22 mouse cellular contexts compared by ENCODE assay signal in the genomic region with DNA sequence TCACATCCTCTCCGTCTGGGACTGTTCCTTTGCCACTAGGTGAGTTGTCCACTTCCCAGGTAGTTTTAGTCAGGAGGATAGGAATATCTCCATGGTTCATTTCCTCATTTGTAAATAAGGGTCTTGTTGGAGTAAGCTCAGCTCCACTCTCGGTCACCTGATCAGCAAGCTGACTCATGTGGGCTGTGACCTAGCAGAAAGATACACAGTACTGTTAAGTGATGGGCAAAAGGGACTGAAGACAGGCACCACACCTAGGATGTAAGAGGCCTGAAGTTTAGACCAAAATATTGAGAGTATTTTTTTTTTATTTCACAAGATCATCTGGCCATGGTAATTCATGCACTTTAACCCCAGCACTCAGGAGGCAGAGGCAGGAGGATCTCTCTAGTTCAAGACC. TPM values are rescaled to one million over a fixed set of nuclear protein-coding genes. Genes with fewer than 3 reads are reported as not detected.
"Had no signal": no experiment of that assay in that cellular context is flagged by ENCODE, and none has a peak within 500 bp of the region (broad histone marks: within the 10 kb centered on the region; RNA-seq: fewer than 3 reads in every experiment).

No protein-coding gene starts in this region.

- ATAC-seq: intestine, postnatal 0 days; lung, postnatal 0 days; midbrain, embryonic 15.5 days had no signal

- H3K4me2 ChIP-seq: kidney, embryonic 15.5 days; limb, embryonic 13.5 days; lung, embryonic 14.5 days; midbrain, embryonic 12.5 days; midbrain, embryonic 15.5 days; neural tube, embryonic 12.5 days; neural tube, embryonic 15.5 days had no signal

- H3K9me3 ChIP-seq: kidney, embryonic 15.5 days; limb, embryonic 10.5 days; limb, embryonic 13.5 days; midbrain, embryonic 12.5 days; midbrain, embryonic 15.5 days; neural tube, embryonic 12.5 days; neural tube, embryonic 15.5 days had no signal

- H3K4me1 ChIP-seq: kidney, embryonic 15.5 days; limb, embryonic 10.5 days; limb, embryonic 13.5 days; midbrain, embryonic 12.5 days; midbrain, embryonic 15.5 days; neural tube, embryonic 12.5 days; neural tube, embryonic 15.5 days had no signal

- H3K27ac ChIP-seq: kidney, embryonic 15.5 days; layer of hippocampus, adult 2 months; limb, embryonic 10.5 days; limb, embryonic 13.5 days; macrophage; midbrain, embryonic 12.5 days; midbrain, embryonic 15.5 days; neural tube, embryonic 12.5 days; neural tube, embryonic 15.5 days; stomach, postnatal 0 days had no signal

- H3K27me3 ChIP-seq: kidney, embryonic 15.5 days; limb, embryonic 13.5 days; midbrain, embryonic 12.5 days; midbrain, embryonic 15.5 days; neural tube, embryonic 12.5 days; neural tube, embryonic 15.5 days had no signal

- H3K4me3 ChIP-seq: kidney, embryonic 15.5 days; layer of hippocampus, adult 2 months; limb, embryonic 10.5 days; limb, embryonic 13.5 days; midbrain, embryonic 12.5 days; midbrain, embryonic 15.5 days; neural tube, embryonic 12.5 days; neural tube, embryonic 15.5 days had no signal

- DNase-seq: kidney, adult 2 months; kidney, postnatal 10 days; kidney, postnatal 4 days; layer of hippocampus, adult 9-11 months; lung, embryonic 14.5 days; right cerebral cortex, adult 18-20 months; right cerebral cortex, postnatal 14 days; right cerebral cortex, postnatal 4 days; thymus, postnatal 36 days had no signal

- H3K9ac ChIP-seq: kidney, embryonic 15.5 days; limb, embryonic 13.5 days; lung, embryonic 14.5 days; midbrain, embryonic 12.5 days; midbrain, embryonic 15.5 days; neural tube, embryonic 12.5 days; neural tube, embryonic 15.5 days had no signal

RNA-seq across cellular contexts. Expression of a gene that starts 32.3 kb away (rescaled TPM):
- total RNA-seq: megakaryocyte, adult 5-6 weeks had no signal
- polyA plus RNA-seq: macrophage had no signal
